Mouse (Mus musculus) stomach, embryonic 16.5 days (tissue): ENCODE data around the gene Rhov. TPM values are rescaled to one million over a fixed set of nuclear protein-coding genes. Genes with fewer than 3 reads are reported as not detected.

Experiments
- ATAC-seq: fragments of 200-750 bp; cut with Nextera tagmentation; 2 replicates; pipeline ENCODE4 v1.8.0; 2017; ENCODE audit warnings: moderate number of reproducible peaks, moderate TSS enrichment; ENCODE audit not compliant: insufficient read depth, low FRiP score
- H3K27ac ChIP-seq: fragments of 300-500 bp; sonication (generic); 2 replicates; pipeline ENCODE4 v1.5.1; 2014; ENCODE audit warnings: low read length
- H3K27me3 ChIP-seq: fragments of 300-500 bp; sonication (generic); 2 replicates; pipeline ENCODE4 v1.6.1; 2014; ENCODE audit warnings: low read length, control low read depth, mixed read lengths; ENCODE audit not compliant: control insufficient read depth, insufficient read depth
- H3K36me3 ChIP-seq: fragments of 300-500 bp; sonication (generic); 2 replicates; pipeline ENCODE4 v1.6.1; 2014; ENCODE audit warnings: low read length; ENCODE audit not compliant: control insufficient read depth, insufficient read depth
- H3K4me1 ChIP-seq: fragments of 300-500 bp; sonication (generic); 2 replicates; pipeline ENCODE4 v1.6.1; 2014; ENCODE audit warnings: low read length, control low read depth, mixed read lengths; ENCODE audit not compliant: control insufficient read depth, insufficient read depth
- H3K4me2 ChIP-seq: fragments of 300-500 bp; sonication (generic); 2 replicates; pipeline ENCODE4 v1.6.1; 2014; ENCODE audit warnings: low read depth, low read length, mixed read lengths
- H3K4me3 ChIP-seq: fragments of 300-500 bp; sonication (generic); replicated peaks from 2 replicates; pipeline ENCODE4 v1.5.1; 2014; ENCODE audit warnings: mild to moderate bottlenecking, low read length
- H3K9ac ChIP-seq: fragments of 300-500 bp; sonication (generic); 2 replicates; pipeline ENCODE4 v1.6.1; 2014; ENCODE audit warnings: low read length
- H3K9me3 ChIP-seq: fragments of 300-500 bp; sonication (generic); replicated peaks from 2 replicates; pipeline ENCODE4 v1.6.1; 2016; ENCODE audit warnings: low read length, control low read depth; ENCODE audit not compliant: control insufficient read depth
- WGBS: fragments of 180-500 bp; shearing (Covaris S2); extraction: QIAGEN DNeasy Blood & Tissue Kit; methylation state at CpG from one replicate; pipeline ENCODE4 v1.1.7; 2014; 5-methylcytosine and 5-hydroxymethylcytosine counted together
- polyA plus RNA-seq: library from polyadenylated mRNA; unstranded; fragments of >200 nt; fragmentation: Nextera tagmentation; extraction: Ambion mirVana; gene quantifications from 2 replicates; pipeline ENCODE4 v1.2.1, GENCODE M21; 2015

The Rhov gene
- polyA plus RNA-seq, 1 experiment from 2014 or later, result 30.2 TPM

DNA sequence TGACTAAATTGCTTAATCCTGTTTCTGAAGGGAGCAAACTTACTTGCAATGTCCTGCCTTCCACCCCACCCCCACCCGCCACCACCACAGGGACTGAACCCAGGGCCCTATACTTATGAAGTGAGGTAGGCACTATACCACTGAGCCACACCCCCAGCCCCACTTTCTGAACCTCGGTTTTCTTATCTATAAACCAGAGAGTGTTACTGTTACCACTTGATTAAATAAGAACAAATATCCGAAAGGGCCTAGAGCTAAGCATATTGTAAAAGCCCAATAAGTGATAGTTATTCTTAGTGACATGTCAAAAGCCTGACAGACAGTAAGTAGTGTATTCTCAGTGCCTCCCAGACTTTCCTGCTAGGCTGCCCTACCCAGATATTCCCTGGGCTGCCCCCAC lies 33.3 kb upstream of the Rhov start:
- no peak for ATAC-seq
- H3K4me3 ChIP-seq, result no peak overlapping the region
- H3K27me3 ChIP-seq, result no peaks in the 10 kb centered on the region
- no peak overlapping the region for H3K4me2 ChIP-seq
- H3K36me3 ChIP-seq, result no peaks in the 10 kb centered on the region
- WGBS, result 38% methylated on average over 3 of the region's 3 CpGs
- H3K9me3 ChIP-seq, result no peaks in the 10 kb centered on the region
- no peak overlapping the region for H3K9ac ChIP-seq
- H3K27ac ChIP-seq, result peak overlapping the region; percentile 36; the same call in 1 of the 2 replicates
- peaks cover 22% of the 10 kb centered on the region for H3K4me1 ChIP-seq

DNA sequence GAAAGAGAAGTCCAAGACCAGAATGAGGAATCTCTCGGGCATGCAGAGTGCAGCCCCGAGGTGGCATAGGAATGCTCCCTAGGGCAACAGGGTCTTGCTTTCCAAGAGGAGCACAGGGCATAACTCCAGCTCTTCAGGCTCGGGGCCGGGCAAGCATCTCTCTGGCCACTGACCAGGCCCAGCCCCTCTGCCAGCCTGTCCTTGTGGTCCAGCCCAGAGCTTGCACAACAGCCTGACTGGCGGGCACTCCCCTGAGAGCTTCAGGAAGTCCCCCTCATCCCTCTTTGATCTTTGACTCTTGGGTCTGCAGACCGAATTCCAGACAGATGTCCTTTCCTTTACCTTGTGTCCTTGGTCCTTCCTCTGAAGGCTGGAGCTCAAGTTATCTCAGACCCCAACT lies 31.8 kb upstream of the Rhov start:
- Histone ChIP-seq H3K27me3 (no peaks in the 10 kb centered on the region), H3K4me2 (no peak overlapping the region), H3K36me3 (no peaks in the 10 kb centered on the region), H3K9me3 (no peaks in the 10 kb centered on the region), H3K4me3 (no peak overlapping the region), H3K9ac (no peak overlapping the region), H3K27ac (no peak overlapping the region), H3K4me1 (peaks cover 25% of the 10 kb centered on the region)
- no peak for ATAC-seq
- WGBS, result 79% methylated on average over 6 of the region's 6 CpGs

DNA sequence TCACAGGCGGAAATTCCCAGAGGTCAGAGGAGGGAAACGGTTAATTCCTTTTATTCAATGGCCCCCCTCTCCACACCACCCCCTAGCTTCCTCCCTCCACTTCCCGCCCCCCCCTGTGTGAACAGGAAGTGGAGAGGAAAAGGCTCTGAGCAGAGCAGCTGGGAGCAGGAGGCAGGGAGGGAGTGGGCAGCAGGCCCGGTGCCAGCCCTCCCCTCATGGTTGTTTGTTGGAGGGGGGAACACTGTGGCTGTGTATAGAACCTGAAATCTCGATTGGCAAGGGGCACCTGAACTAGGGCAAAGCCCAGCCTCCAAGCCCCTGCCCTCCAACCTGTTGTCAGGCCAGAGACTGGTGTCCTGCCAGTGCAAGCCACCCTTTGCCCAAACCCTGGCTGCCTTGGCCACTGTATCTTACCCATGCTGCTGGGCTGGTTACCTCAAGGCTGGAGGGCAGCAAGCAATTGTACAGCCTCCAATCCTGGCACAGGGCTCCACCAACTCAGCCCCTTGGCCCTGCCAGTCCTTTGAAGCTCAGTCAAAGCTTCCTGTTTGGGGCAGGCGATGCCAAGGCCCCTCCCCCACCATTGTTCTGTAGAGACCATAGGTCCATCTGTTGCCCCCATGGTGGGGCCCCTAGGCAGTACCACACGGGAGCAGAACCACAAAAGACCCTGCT lies 29.9 kb upstream of the Rhov start:
- no peak overlapping the region for H3K4me3 ChIP-seq
- WGBS, result 43% methylated on average over 7 of the region's 7 CpGs
- peak overlapping the region; percentile 84; the same call in 1 of the 2 replicates for H3K27ac ChIP-seq
- peak; percentile 20; the same call in 1 of the 2 replicates for ATAC-seq
- H3K4me2 ChIP-seq, result peak overlapping the region; percentile 51
- no peaks in the 10 kb centered on the region for H3K27me3 ChIP-seq
- no peaks in the 10 kb centered on the region for H3K9me3 ChIP-seq
- H3K9ac ChIP-seq, result peak overlapping the region; percentile 59
- peaks cover 25% of the 10 kb centered on the region for H3K4me1 ChIP-seq
- peaks cover 11% of the 10 kb centered on the region; the same call in 1 of the 2 replicates for H3K36me3 ChIP-seq

DNA sequence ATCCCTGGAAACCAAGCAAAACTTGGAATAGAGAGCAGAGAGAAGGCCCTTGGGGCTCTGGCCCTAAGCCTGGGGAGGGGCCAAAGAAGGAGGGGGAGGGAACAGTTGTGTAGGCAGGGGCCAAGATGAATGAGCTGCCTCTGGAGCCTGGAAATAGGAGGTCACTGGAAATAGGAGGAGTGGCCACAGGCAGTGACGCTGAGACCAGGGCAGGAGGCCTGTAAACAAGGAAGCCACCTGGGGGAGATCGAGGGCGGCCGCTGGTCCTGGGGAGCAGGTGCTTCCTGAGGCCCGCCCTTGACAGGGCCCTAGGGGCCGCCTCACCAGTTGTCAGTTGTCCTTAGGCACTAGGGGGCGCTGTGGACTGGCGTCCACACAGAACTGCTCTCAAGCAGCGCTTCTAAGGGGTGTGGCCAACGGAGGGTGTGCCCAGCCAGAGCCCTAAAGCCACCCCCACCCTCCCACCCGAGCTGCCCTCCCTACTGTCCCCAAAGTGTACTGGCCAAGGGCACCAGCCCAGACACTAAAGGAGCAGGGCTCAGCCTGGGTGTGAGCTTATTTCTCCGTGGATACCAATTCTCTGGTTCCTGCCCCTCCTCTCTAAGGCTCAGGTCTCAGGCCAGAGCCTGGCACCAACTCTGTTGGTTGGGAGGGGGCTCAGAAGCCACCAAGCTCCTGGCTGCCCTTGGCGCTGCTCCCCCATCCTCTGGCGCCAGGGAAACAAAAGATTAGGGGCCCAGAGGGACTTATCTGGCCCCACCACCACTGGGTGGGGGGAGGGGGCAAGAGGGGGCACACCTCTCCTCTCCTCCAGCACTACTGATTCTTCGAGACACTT lies 29.1 kb upstream of the Rhov start:
- Histone ChIP-seq H3K4me2 (peak overlapping the region; percentile 51), H3K4me3 (peak overlapping the region; percentile 21), H3K9ac (peak overlapping the region; percentile 59), H3K9me3 (no peaks in the 10 kb centered on the region), H3K27me3 (no peaks in the 10 kb centered on the region), H3K36me3 (peaks cover 14% of the 10 kb centered on the region), H3K4me1 (peaks cover 25% of the 10 kb centered on the region), H3K27ac (peak overlapping the region; percentile 84)
- WGBS, result 10% methylated on average over 15 of the region's 15 CpGs
- peak; percentile 87 for ATAC-seq

DNA sequence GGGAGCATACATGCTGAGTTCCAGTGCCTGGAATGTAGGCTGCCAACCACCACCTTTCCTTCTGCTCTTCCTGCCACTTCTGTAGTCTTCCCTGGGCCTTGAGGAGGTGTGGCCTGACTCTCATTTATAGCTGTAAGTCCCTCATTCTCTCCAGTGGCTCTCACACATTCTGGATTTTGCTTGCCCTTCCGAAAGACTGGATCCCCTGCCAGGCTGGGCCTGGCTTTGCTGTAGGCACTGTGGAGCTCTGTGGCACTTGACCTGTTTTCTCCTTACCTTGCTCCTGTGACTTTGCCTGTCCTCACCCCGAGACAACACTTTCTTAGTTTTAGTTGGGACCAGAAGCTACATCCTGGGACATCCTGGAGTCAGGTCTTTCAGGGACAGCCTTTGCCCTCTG lies 27.8 kb upstream of the Rhov start:
- Histone ChIP-seq H3K27ac (peak overlapping the region; percentile 84; the same call in 1 of the 2 replicates), H3K4me1 (peaks cover 19% of the 10 kb centered on the region), H3K27me3 (no peaks in the 10 kb centered on the region), H3K9ac (no peak overlapping the region), H3K9me3 (no peaks in the 10 kb centered on the region), H3K36me3 (peaks cover 25% of the 10 kb centered on the region), H3K4me3 (no peak overlapping the region), H3K4me2 (no peak overlapping the region)
- ATAC-seq, result no peak
- 91% methylated on average over 2 of the region's 2 CpGs for WGBS

DNA sequence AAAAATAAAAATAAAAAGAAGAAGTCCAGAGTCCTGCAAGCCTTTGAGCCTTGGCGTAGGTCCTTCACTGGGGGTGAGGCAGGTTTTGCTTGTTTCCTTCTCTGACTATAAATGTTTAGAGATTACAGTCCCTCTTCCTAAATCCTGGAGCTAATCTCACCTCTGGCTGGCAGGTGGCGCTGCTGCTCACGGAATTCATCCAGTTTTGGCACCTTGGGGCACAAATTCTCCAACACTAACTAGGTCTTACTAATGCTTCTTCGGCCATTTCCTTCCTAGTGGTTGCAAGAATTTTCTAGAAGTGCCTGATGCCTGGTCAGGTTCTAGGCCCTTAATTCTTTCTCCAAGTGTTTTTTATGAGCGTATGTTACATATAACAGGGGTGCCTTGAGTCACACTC lies 27.3 kb upstream of the Rhov start:
- WGBS, result 36% methylated on average over 5 of the region's 5 CpGs
- ATAC-seq, result no peak
- no peak overlapping the region; the same call in 1 of the 2 replicates for H3K27ac ChIP-seq

DNA sequence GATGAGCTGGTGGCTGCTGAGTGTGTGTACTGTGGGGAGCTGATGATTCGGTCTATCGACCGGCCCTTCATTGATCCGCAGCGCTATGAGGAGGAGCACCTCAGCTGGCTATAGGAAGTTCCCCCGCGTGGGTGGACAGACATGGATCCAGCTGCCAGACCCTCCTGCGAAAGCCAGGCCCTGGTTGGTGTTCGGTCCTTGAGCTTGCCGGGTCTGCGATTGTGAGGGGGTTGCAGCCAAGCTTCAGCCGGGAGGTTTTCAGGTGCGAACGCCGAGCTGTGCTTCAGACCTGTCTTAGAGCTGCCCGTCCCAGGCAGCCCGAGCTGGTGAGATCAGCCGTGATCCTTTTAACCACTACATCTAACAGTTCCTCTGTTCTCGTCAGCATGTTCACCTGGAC lies 26.4 kb upstream of the Rhov start:
- peaks cover 19% of the 10 kb centered on the region for H3K4me1 ChIP-seq
- H3K9ac ChIP-seq, result no peak overlapping the region
- H3K36me3 ChIP-seq, result peaks cover 32% of the 10 kb centered on the region
- H3K9me3 ChIP-seq, result no peaks in the 10 kb centered on the region
- H3K27ac ChIP-seq, result no peak overlapping the region
- no peak for ATAC-seq
- 92% methylated on average over 19 of the region's 19 CpGs for WGBS
- no peaks in the 10 kb centered on the region for H3K27me3 ChIP-seq
- no peak overlapping the region for H3K4me2 ChIP-seq
- no peak overlapping the region for H3K4me3 ChIP-seq

More for the DNA sequence above, 27.3 kb upstream of the Rhov start:
- Histone ChIP-seq H3K4me1 (peaks cover 19% of the 10 kb centered on the region), H3K4me3 (no peak overlapping the region), H3K27me3 (no peaks in the 10 kb centered on the region), H3K4me2 (no peak overlapping the region), H3K9me3 (no peaks in the 10 kb centered on the region), H3K9ac (no peak overlapping the region), H3K36me3 (peaks cover 30% of the 10 kb centered on the region)

DNA sequence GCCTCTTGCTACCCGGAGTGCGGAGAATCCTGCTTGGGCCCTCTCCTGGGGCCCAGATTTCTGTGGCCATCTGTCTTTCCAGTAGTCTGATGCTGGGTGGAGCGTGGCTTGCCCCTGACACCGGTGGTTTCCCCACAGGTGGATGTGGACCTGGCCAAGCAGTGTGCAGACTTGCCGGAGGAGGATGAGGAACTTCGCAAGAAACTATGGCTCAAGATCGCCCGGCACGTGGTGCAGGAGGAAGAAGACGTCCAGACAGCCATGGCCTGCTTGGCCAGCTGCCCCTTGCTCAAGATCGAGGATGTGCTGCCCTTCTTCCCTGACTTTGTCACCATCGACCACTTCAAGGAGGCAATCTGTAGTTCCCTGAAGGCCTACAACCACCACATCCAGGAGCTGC lies 25.7 kb upstream of the Rhov start:
- H3K27ac ChIP-seq, result no peak overlapping the region
- ATAC-seq, result no peak
- no peak overlapping the region for H3K4me2 ChIP-seq
- H3K27me3 ChIP-seq, result no peaks in the 10 kb centered on the region
- no peak overlapping the region for H3K9ac ChIP-seq
- H3K9me3 ChIP-seq, result no peaks in the 10 kb centered on the region
- 87% methylated on average over 12 of the region's 12 CpGs for WGBS
- H3K4me3 ChIP-seq, result no peak overlapping the region
- H3K4me1 ChIP-seq, result peaks cover 19% of the 10 kb centered on the region
- H3K36me3 ChIP-seq, result peaks cover 32% of the 10 kb centered on the region

DNA sequence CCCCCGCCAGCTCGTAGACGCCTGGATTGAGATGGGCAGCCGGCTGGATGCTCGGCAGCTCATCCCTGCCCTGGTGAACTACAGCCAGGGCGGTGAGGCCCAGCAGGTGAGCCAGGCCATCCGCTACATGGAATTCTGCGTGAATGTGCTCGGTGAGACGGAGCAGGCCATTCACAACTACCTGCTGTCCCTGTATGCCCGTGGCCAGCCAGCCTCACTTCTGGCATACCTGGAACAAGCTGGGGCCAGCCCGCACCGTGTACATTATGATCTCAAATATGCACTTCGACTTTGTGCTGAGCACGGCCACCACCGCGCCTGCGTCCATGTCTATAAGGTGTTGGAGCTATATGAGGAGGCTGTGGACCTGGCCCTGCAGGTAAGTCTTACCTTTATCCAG lies 23.3 kb upstream of the Rhov start:
- 91% methylated on average over 18 of the region's 18 CpGs for WGBS

More for the DNA sequence above, 23.3 kb upstream of the Rhov start:
- H3K36me3 ChIP-seq, result peaks cover 42% of the 10 kb centered on the region
- H3K4me2 ChIP-seq, result no peak overlapping the region
- ATAC-seq, result no peak
- H3K4me1 ChIP-seq, result peaks cover 13% of the 10 kb centered on the region
- H3K27me3 ChIP-seq, result no peaks in the 10 kb centered on the region
- no peak overlapping the region for H3K4me3 ChIP-seq
- no peak overlapping the region for H3K27ac ChIP-seq
- H3K9me3 ChIP-seq, result no peaks in the 10 kb centered on the region
- H3K9ac ChIP-seq, result no peak overlapping the region
